Mouse (Mus musculus) bone marrow, adult 2 months (tissue): Measurements from ENCODE around the gene Efhc1.

ENCODE experiments used
- CTCF ChIP-seq: fragments of 200-500 bp; IDR thresholded peaks from 2 replicates; pipeline ENCODE4 v1.5.1; 2011; ENCODE audit warnings: low read length, control low read depth; ENCODE audit not compliant: control insufficient read depth, insufficient read depth
- POLR2A ChIP-seq: fragments of 200-500 bp; IDR thresholded peaks from 2 replicates; pipeline ENCODE4 v1.6.1; 2011; ENCODE audit warnings: low read depth, mild to moderate bottlenecking, control low read depth, low read length, borderline replicate concordance; ENCODE audit not compliant: control insufficient read depth

DNA sequence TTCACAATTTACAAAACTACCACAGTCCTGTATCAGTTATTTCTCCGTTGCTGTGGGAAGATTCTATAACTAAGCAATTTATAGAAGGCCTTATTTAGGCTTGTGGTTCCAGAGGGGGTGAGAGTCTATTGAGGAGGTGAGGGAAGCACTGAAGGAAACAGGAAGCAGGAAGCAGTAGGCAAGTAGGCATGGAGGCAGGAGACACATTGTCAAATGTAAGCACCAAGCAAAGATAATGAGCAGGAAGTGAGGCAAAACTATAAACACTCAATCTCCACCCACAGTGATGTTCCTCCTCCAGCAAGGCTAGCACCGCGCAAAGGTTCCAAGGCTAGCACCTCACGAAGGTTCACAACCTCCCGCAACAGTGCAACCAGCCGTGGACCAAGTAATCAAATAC lies 30.3 kb downstream of the Efhc1 start:
- TF ChIP-seq CTCF (no peak), POLR2A (no peak)
